Mouse (Mus musculus): ENCODE results near the gene Gsta2. TPM values are rescaled to one million over a fixed set of nuclear protein-coding genes. Genes with fewer than 3 reads are reported as not detected.
"Not testable (repeated sequence)": the region's sequence is repeated elsewhere in the genome, so short reads cannot be mapped to it uniquely, and the experiment has no call there.

Gene Gsta2
- total and polyA plus RNA-seq, 3 experiments: not detected

DNA sequence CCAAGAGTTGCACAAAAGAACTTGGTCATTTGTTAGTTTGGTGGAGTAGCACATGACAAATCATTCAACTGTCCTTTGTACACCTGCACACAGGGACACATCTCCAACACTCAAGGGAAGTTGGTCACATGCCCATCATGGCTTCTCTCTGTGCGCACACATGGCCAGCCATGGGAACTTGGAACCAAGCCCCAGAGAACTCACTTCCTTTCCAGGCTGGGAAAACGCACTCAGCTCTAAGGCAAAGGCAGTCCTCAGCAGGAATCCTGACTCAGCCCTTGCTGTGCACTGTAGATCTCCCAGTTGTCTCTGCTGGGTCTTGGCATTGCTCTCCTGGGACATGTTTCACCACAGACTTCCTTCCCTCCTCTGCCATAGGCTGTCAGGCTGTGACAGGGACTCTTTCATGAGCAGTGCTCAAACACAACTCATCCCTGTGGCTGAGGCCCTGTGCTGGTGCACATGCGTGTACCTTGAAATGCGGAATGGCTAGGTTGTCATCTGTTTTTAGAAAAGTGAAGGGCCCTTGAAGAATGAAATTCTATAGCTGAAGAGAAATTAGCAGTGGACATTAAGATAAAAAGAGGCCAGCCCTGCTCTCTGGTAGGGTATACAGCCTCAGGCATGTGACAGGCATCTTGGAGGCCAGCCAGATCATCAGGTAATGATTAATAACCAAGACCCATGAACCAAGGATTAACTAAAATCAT is 73.4 kb downstream of the Gsta2 start:
- H3K36me3 ChIP-seq (replicated peaks); H3K4me3 ChIP-seq (ENCODE audit: low read depth, low read length); DNase-seq (ENCODE audit: low spot score): not testable (repeated sequence)

More for the DNA sequence above, 73.4 kb downstream of the Gsta2 start:
- not testable (repeated sequence) for ATAC-seq (ENCODE audit: extremely low read depth, insufficient number of reproducible peaks, low FRiP score, poor library complexity, severe bottlenecking); H3K27me3 ChIP-seq (ENCODE audit: insufficient read depth, low read length); H3K4me1 ChIP-seq (ENCODE audit: insufficient read depth, low read depth, low read length); H3K9me3 ChIP-seq (replicated peaks)

Other genes with a start within 250 kb of the Gsta2 start
- 115 and 128 TPM in 2 replicates for gene Fbxo9, start 246.7 kb downstream of the Gsta2 start, total RNA-seq (2014; fragmentation: Nextera tagmentation)
- gene Fbxo9, start 246.7 kb downstream of the Gsta2 start, total RNA-seq (2017): 110 and 114 TPM in 2 replicates
- 35.2 and 53.8 TPM in 2 replicates for gene Fbxo9, start 246.7 kb downstream of the Gsta2 start, polyA plus RNA-seq (2012)
- 49.2 and 59.1 TPM in 2 replicates for gene Ick, start 246.6 kb downstream of the Gsta2 start, total RNA-seq (2014; fragmentation: Nextera tagmentation)
- 14.9 and 17.1 TPM in 2 replicates for gene Ick, start 246.6 kb downstream of the Gsta2 start, total RNA-seq (2017)
- 18.8 and 20.5 TPM in 2 replicates for gene Ick, start 246.6 kb downstream of the Gsta2 start, polyA plus RNA-seq (2012)
- 3.6 and 6.8 TPM in 2 replicates for gene Gsta4, start 173.0 kb downstream of the Gsta2 start, total RNA-seq (2014; fragmentation: Nextera tagmentation)
- 3.2 and 4.5 TPM in 2 replicates for gene Gsta4, start 173.0 kb downstream of the Gsta2 start, total RNA-seq (2017)
- gene Gsta4, start 173.0 kb downstream of the Gsta2 start, polyA plus RNA-seq (2012): 1.3 and 1.4 TPM in 2 replicates
- gene Gsta1, start 125.1 kb downstream of the Gsta2 start, total RNA-seq (2014; fragmentation: Nextera tagmentation): not detected in 2 replicates
- not detected in 2 replicates for gene Gsta1, start 125.1 kb downstream of the Gsta2 start, total RNA-seq (2017)
- gene Gsta1, start 125.1 kb downstream of the Gsta2 start, polyA plus RNA-seq (2012): not detected in 2 replicates
- gene Gm3776, start 98.7 kb downstream of the Gsta2 start, total RNA-seq (2014; fragmentation: Nextera tagmentation): not detected in 2 replicates
- not detected in 2 replicates for gene Gm3776, start 98.7 kb downstream of the Gsta2 start, total RNA-seq (2017)
- gene Gm3776, start 98.7 kb downstream of the Gsta2 start, polyA plus RNA-seq (2012): not detected in 2 replicates
- gene Gm10639, start 65.9 kb downstream of the Gsta2 start, total RNA-seq (2014; fragmentation: Nextera tagmentation): not detected in 2 replicates
- gene Gm10639, start 65.9 kb downstream of the Gsta2 start, total RNA-seq (2017): not detected in 2 replicates
- gene Gm10639, start 65.9 kb downstream of the Gsta2 start, polyA plus RNA-seq (2012): not detected in 2 replicates
- not detected in 2 replicates for gene Omt2a, start 41.0 kb downstream of the Gsta2 start, total RNA-seq (2014; fragmentation: Nextera tagmentation)
- 0.11 TPM in 1 of 2 replicates, not detected in the other for gene Omt2a, start 41.0 kb downstream of the Gsta2 start, total RNA-seq (2017)
- not detected in 2 replicates for gene Omt2a, start 41.0 kb downstream of the Gsta2 start, polyA plus RNA-seq (2012)
- gene Omt2b, start 28.2 kb downstream of the Gsta2 start, total RNA-seq (2014; fragmentation: Nextera tagmentation): not detected in 2 replicates
- not detected in 2 replicates for gene Omt2b, start 28.2 kb downstream of the Gsta2 start, total RNA-seq (2017)
- 0.04 TPM in 1 of 2 replicates, not detected in the other for gene Omt2b, start 28.2 kb downstream of the Gsta2 start, polyA plus RNA-seq (2012)
- gene Dppa5a, start 12.4 kb upstream of the Gsta2 start, total RNA-seq (2014; fragmentation: Nextera tagmentation): not detected in 2 replicates
- not detected in 2 replicates for gene Dppa5a, start 12.4 kb upstream of the Gsta2 start, total RNA-seq (2017)
- gene Dppa5a, start 12.4 kb upstream of the Gsta2 start, polyA plus RNA-seq (2012): not detected in 2 replicates
- not detected in 2 replicates for gene Ooep, start 22.9 kb upstream of the Gsta2 start, total RNA-seq (2014; fragmentation: Nextera tagmentation)
- gene Ooep, start 22.9 kb upstream of the Gsta2 start, total RNA-seq (2017): 0.06 TPM in 1 of 2 replicates, not detected in the other
- not detected in 2 replicates for gene Ooep, start 22.9 kb upstream of the Gsta2 start, polyA plus RNA-seq (2012)
- gene Ddx43, start 40.0 kb upstream of the Gsta2 start, total RNA-seq (2014; fragmentation: Nextera tagmentation): not detected in 2 replicates
- gene Ddx43, start 40.0 kb upstream of the Gsta2 start, total RNA-seq (2017): 0.05 TPM in 1 of 2 replicates, not detected in the other
- not detected in 2 replicates for gene Ddx43, start 40.0 kb upstream of the Gsta2 start, polyA plus RNA-seq (2012)
- not detected in 2 replicates for gene Cgas, start 87.4 kb upstream of the Gsta2 start, total RNA-seq (2014; fragmentation: Nextera tagmentation)
- 0.12 and 0.16 TPM in 2 replicates for gene Cgas, start 87.4 kb upstream of the Gsta2 start, total RNA-seq (2017)
- gene Cgas, start 87.4 kb upstream of the Gsta2 start, polyA plus RNA-seq (2012): 0.02 TPM in 1 of 2 replicates, not detected in the other
- gene Mto1, start 92.4 kb upstream of the Gsta2 start, total RNA-seq (2014; fragmentation: Nextera tagmentation): 39.3 and 41.4 TPM in 2 replicates
- 35.1 and 35.5 TPM in 2 replicates for gene Mto1, start 92.4 kb upstream of the Gsta2 start, total RNA-seq (2017)
- 13.7 and 18.3 TPM in 2 replicates for gene Mto1, start 92.4 kb upstream of the Gsta2 start, polyA plus RNA-seq (2012)
- not detected in 2 replicates for gene Gm17324, start 93.0 kb upstream of the Gsta2 start, total RNA-seq (2014; fragmentation: Nextera tagmentation)
- gene Gm17324, start 93.0 kb upstream of the Gsta2 start, total RNA-seq (2017): 0.35 TPM in 1 of 2 replicates, not detected in the other
- gene Gm17324, start 93.0 kb upstream of the Gsta2 start, polyA plus RNA-seq (2012): 0.08 TPM in 1 of 2 replicates, not detected in the other
- 20,210 and 21,324 TPM in 2 replicates for gene Eef1a1, start 133.4 kb upstream of the Gsta2 start, total RNA-seq (2014; fragmentation: Nextera tagmentation)
- 8,565 and 9,264 TPM in 2 replicates for gene Eef1a1, start 133.4 kb upstream of the Gsta2 start, total RNA-seq (2017)
- gene Eef1a1, start 133.4 kb upstream of the Gsta2 start, polyA plus RNA-seq (2012): 1,062 and 1,118 TPM in 2 replicates
- 8.6 and 11.6 TPM in 2 replicates for gene Slc17a5, start 232.3 kb upstream of the Gsta2 start, total RNA-seq (2014; fragmentation: Nextera tagmentation)
- 6.4 and 8.6 TPM in 2 replicates for gene Slc17a5, start 232.3 kb upstream of the Gsta2 start, total RNA-seq (2017)
- 1.0 and 1.5 TPM in 2 replicates for gene Slc17a5, start 232.3 kb upstream of the Gsta2 start, polyA plus RNA-seq (2012)